Comparison of ENCODE assay signal across 8 mouse cellular contexts in genomic region chr7:44819391-44819790, GRCm38 (mm10). TPM values are rescaled to one million over a fixed set of nuclear protein-coding genes. Genes with fewer than 3 reads are reported as not detected.
DNase-seq lines count a peak whose midpoint lies in the region; ATAC-seq and TF ChIP-seq lines count a peak whose summit lies in the region.

No protein-coding gene starts in this region.

- peak overlapping the region; percentile 27; the same call in 1 of the 2 replicates for H3K4me3 ChIP-seq in heart, embryonic 11.5 days (ENCODE audit: low read depth, low read length)
- H3K4me3 ChIP-seq in ES-Bruce4 (ENCODE audit: low read depth, low read length) = peak overlapping the region; percentile 98
- peak overlapping the region; percentile 84 for H3K4me3 ChIP-seq in forebrain, embryonic 13.5 days
- peak overlapping the region; percentile 76 for H3K4me3 ChIP-seq in limb, embryonic 13.5 days

- TF ChIP-seq POLR2A in ES-Bruce4 (IDR thresholded peaks at IDR 0.05; ENCODE audit: insufficient read depth, low read length) = no peak

- no peaks in the 10 kb centered on the region for H3K9me3 ChIP-seq in heart, embryonic 11.5 days (replicated peaks; ENCODE audit: control insufficient read depth, low read length)
- no peaks in the 10 kb centered on the region for H3K9me3 ChIP-seq in ES-Bruce4 (replicated peaks; ENCODE audit: control insufficient read depth, insufficient read depth, low read length, poor library complexity, severe bottlenecking)
- H3K9me3 ChIP-seq in forebrain, embryonic 13.5 days (replicated peaks) = no peaks in the 10 kb centered on the region
- H3K9me3 ChIP-seq in limb, embryonic 13.5 days = no peaks in the 10 kb centered on the region

- peaks cover 46% of the 10 kb centered on the region for H3K4me1 ChIP-seq in heart, embryonic 11.5 days (ENCODE audit: control insufficient read depth, insufficient read depth, low read length)
- peaks cover 4% of the 10 kb centered on the region for H3K4me1 ChIP-seq in ES-Bruce4 (ENCODE audit: control insufficient read depth, insufficient read depth, low read length)
- H3K4me1 ChIP-seq in forebrain, embryonic 13.5 days = peaks cover 67% of the 10 kb centered on the region
- peaks cover 70% of the 10 kb centered on the region for H3K4me1 ChIP-seq in limb, embryonic 13.5 days

- TF ChIP-seq EP300 in ES-Bruce4 (IDR thresholded peaks at IDR 0.05; ENCODE audit: insufficient read depth, low read depth, low read length) = no peak

- DNase-seq in heart, adult 8-10 months (ENCODE audit: low spot score) = no peak
- DNase-seq in testis, postnatal 10 days (ENCODE audit: low spot score) = peak; percentile 21
- DNase-seq in T-cell, adult 2 months (ENCODE audit: low spot score) = no peak
- DNase-seq in spleen, adult 12 weeks (ENCODE audit: low spot score) = no peak

- no peaks in the 10 kb centered on the region for H3K36me3 ChIP-seq in heart, embryonic 11.5 days (ENCODE audit: control insufficient read depth, insufficient read depth, low read length)
- peaks cover 34% of the 10 kb centered on the region for H3K36me3 ChIP-seq in ES-Bruce4 (ENCODE audit: control insufficient read depth, insufficient read depth, low read length, poor library complexity, severe bottlenecking)
- H3K36me3 ChIP-seq in forebrain, embryonic 13.5 days (ENCODE audit: poor library complexity, severe bottlenecking) = no peaks in the 10 kb centered on the region
- peaks cover 6% of the 10 kb centered on the region; the same call in 1 of the 2 replicates for H3K36me3 ChIP-seq in limb, embryonic 13.5 days

- WGBS in heart, embryonic 11.5 days (ENCODE audit: insufficient replicate concordance) = 83% methylated on average over 2 of the region's 2 CpGs
- WGBS in forebrain, embryonic 13.5 days = 99% methylated on average over 2 of the region's 2 CpGs
- 96% methylated on average over 2 of the region's 2 CpGs for WGBS in limb, embryonic 13.5 days

- peak overlapping the region; percentile 97 for H3K4me2 ChIP-seq in heart, embryonic 11.5 days
- H3K4me2 ChIP-seq in forebrain, embryonic 13.5 days = peak overlapping the region; percentile 84
- H3K4me2 ChIP-seq in limb, embryonic 13.5 days (replicated peaks) = peak overlapping the region; percentile 82

- ATAC-seq in heart, embryonic 11.5 days (replicated peaks; ENCODE audit: insufficient number of reproducible peaks, low FRiP score, low TSS enrichment) = no peak
- ATAC-seq in forebrain, embryonic 13.5 days = no peak
- no peak for ATAC-seq in limb, embryonic 13.5 days (ENCODE audit: low FRiP score, low read depth)

- H3K9ac ChIP-seq in heart, embryonic 11.5 days (ENCODE audit: low read depth, low read length) = peak overlapping the region; percentile 23; the same call in 1 of the 2 replicates
- H3K9ac ChIP-seq in ES-Bruce4 (ENCODE audit: low read depth, poor library complexity, severe bottlenecking) = peak overlapping the region; percentile 99
- peak overlapping the region; percentile 95 for H3K9ac ChIP-seq in forebrain, embryonic 13.5 days
- peak overlapping the region; percentile 94 for H3K9ac ChIP-seq in limb, embryonic 13.5 days

- no peak for TF ChIP-seq CTCF in ES-Bruce4 (IDR thresholded peaks at IDR 0.05; ENCODE audit: low read depth, low read length)

- H3K27ac ChIP-seq in heart, embryonic 11.5 days (ENCODE audit: low read depth, low read length) = no peak overlapping the region
- H3K27ac ChIP-seq in ES-Bruce4 (ENCODE audit: insufficient read depth, low read length) = peak overlapping the region; percentile 84
- H3K27ac ChIP-seq in forebrain, embryonic 13.5 days = peak overlapping the region; percentile 94
- H3K27ac ChIP-seq in limb, embryonic 13.5 days = no peak overlapping the region

- H3K27me3 ChIP-seq in heart, embryonic 11.5 days (ENCODE audit: control insufficient read depth, insufficient read depth, low read length) = no peaks in the 10 kb centered on the region
- no peaks in the 10 kb centered on the region for H3K27me3 ChIP-seq in ES-Bruce4 (ENCODE audit: control insufficient read depth, insufficient read depth, low read length, poor library complexity, severe bottlenecking)
- H3K27me3 ChIP-seq in forebrain, embryonic 13.5 days = no peaks in the 10 kb centered on the region
- H3K27me3 ChIP-seq in limb, embryonic 13.5 days = no peaks in the 10 kb centered on the region

RNA-seq across cellular contexts. Expression of gene Atf5, which starts 2.9 kb away (rescaled TPM):
- polyA plus RNA-seq in heart, embryonic 11.5 days (2014; fragmentation: Nextera tagmentation; extraction: Ambion mirVana) = 1.6 and 1.9 TPM in 2 replicates
- 10 to 100 TPM; 55.1 to 71.1 (median 64.7) TPM for total RNA-seq in heart, adult 8-10 months (2022)
- polyA plus RNA-seq in ES-Bruce4 (2011; ENCODE audit: insufficient read depth, insufficient read length, low read depth, missing spikeins) = 9.6 and 14.6 TPM in 2 replicates
- polyA plus RNA-seq in forebrain, embryonic 13.5 days (2015; fragmentation: Nextera tagmentation; extraction: Ambion mirVana) = 5.4 and 5.7 TPM in 2 replicates
- 3.2 and 3.6 TPM in 2 replicates for polyA plus RNA-seq in limb, embryonic 13.5 days (2015; fragmentation: Nextera tagmentation; extraction: Ambion mirVana)

RNA-seq across cellular contexts. Expression of gene Il4i1, which starts 3.2 kb away (rescaled TPM):
- 0.14 and 1.2 TPM in 2 replicates for polyA plus RNA-seq in heart, embryonic 11.5 days (2014; fragmentation: Nextera tagmentation; extraction: Ambion mirVana)
- 1 to 10 TPM in 2 of 4 experiments, under 1 TPM in 2; 0.35 to 1.2 (median 0.88) TPM for total RNA-seq in heart, adult 8-10 months (2022)
- polyA plus RNA-seq in ES-Bruce4 (2011; ENCODE audit: insufficient read depth, insufficient read length, low read depth, missing spikeins) = 4.7 and 6.4 TPM in 2 replicates
- polyA plus RNA-seq in forebrain, embryonic 13.5 days (2015; fragmentation: Nextera tagmentation; extraction: Ambion mirVana) = 1.2 and 1.9 TPM in 2 replicates
- polyA plus RNA-seq in limb, embryonic 13.5 days (2015; fragmentation: Nextera tagmentation; extraction: Ambion mirVana) = 1.4 and 2.5 TPM in 2 replicates

RNA-seq across cellular contexts. Expression of gene Nup62, which starts 3.5 kb away (rescaled TPM):
- polyA plus RNA-seq in heart, embryonic 11.5 days (2014; fragmentation: Nextera tagmentation; extraction: Ambion mirVana) = 49.0 and 57.5 TPM in 2 replicates
- total RNA-seq in heart, adult 8-10 months (2022) = 10 to 100 TPM; 18.7 to 32.3 (median 24.4) TPM
- 90.6 and 109 TPM in 2 replicates for polyA plus RNA-seq in ES-Bruce4 (2011; ENCODE audit: insufficient read depth, insufficient read length, low read depth, missing spikeins)
- 73.5 and 83.0 TPM in 2 replicates for polyA plus RNA-seq in forebrain, embryonic 13.5 days (2015; fragmentation: Nextera tagmentation; extraction: Ambion mirVana)
- 97.3 and 102 TPM in 2 replicates for polyA plus RNA-seq in limb, embryonic 13.5 days (2015; fragmentation: Nextera tagmentation; extraction: Ambion mirVana)

RNA-seq across cellular contexts. Expression of gene Akt1s1, which starts 29.4 kb away (rescaled TPM):
- polyA plus RNA-seq in heart, embryonic 11.5 days (2014; fragmentation: Nextera tagmentation; extraction: Ambion mirVana) = 38.6 and 53.9 TPM in 2 replicates
- total RNA-seq in heart, adult 8-10 months (2022) = 10 to 100 TPM; 64.3 to 76.2 (median 70.5) TPM
- 38.1 and 38.3 TPM in 2 replicates for polyA plus RNA-seq in ES-Bruce4 (2011; ENCODE audit: insufficient read depth, insufficient read length, low read depth, missing spikeins)
- 93.1 and 95.4 TPM in 2 replicates for polyA plus RNA-seq in forebrain, embryonic 13.5 days (2015; fragmentation: Nextera tagmentation; extraction: Ambion mirVana)
- 112 and 122 TPM in 2 replicates for polyA plus RNA-seq in limb, embryonic 13.5 days (2015; fragmentation: Nextera tagmentation; extraction: Ambion mirVana)

RNA-seq across cellular contexts. Expression of gene Tbc1d17, which starts 29.5 kb away (rescaled TPM):
- 48.2 and 49.2 TPM in 2 replicates for polyA plus RNA-seq in heart, embryonic 11.5 days (2014; fragmentation: Nextera tagmentation; extraction: Ambion mirVana)
- 10 to 100 TPM; 40.7 to 59.5 (median 51.5) TPM for total RNA-seq in heart, adult 8-10 months (2022)
- 33.9 and 46.7 TPM in 2 replicates for polyA plus RNA-seq in ES-Bruce4 (2011; ENCODE audit: insufficient read depth, insufficient read length, low read depth, missing spikeins)
- 81.5 and 95.5 TPM in 2 replicates for polyA plus RNA-seq in forebrain, embryonic 13.5 days (2015; fragmentation: Nextera tagmentation; extraction: Ambion mirVana)
- polyA plus RNA-seq in limb, embryonic 13.5 days (2015; fragmentation: Nextera tagmentation; extraction: Ambion mirVana) = 86.0 and 90.5 TPM in 2 replicates

Comparison
In these comparisons a context has a peak if more than half of its experiments do, and no peak if none do; other contexts are left out.
1. H3K27ac ChIP-seq: peak in ES-Bruce4 (single experiment) and forebrain, embryonic 13.5 days (single experiment); none in heart, embryonic 11.5 days (single experiment) and limb, embryonic 13.5 days (single experiment).
2. H3K4me3 ChIP-seq: peak in every context shown above with its lines; median percentile 98 in ES-Bruce4; 84 in forebrain, embryonic 13.5 days; 76 in limb, embryonic 13.5 days; 27 in heart, embryonic 11.5 days.
3. H3K9ac ChIP-seq: peak in every context shown above with its lines; median percentile 99 in ES-Bruce4; 95 in forebrain, embryonic 13.5 days; 94 in limb, embryonic 13.5 days; 23 in heart, embryonic 11.5 days.
4. Peak in every context shown above with its lines, with median percentiles within 50 percentile points of each other: H3K4me2 ChIP-seq.